Mouse (Mus musculus): ENCODE measurements around the gene Ltbp1. TPM values are rescaled to one million over a fixed set of nuclear protein-coding genes. Genes with fewer than 3 reads are reported as not detected.

The Ltbp1 gene
- polyA plus RNA-seq, 1 experiment from 2014 or later = 40.2 TPM

GRCm38 (mm10) chr17:75096727-75097126 lies 91.4 kb downstream of the Ltbp1 start:
- Histone ChIP-seq H3K36me3 (ENCODE audit: insufficient read depth, low read length) (no peaks in the 10 kb centered on the region), H3K9me3 (ENCODE audit: low read length) (no peaks in the 10 kb centered on the region)
- ATAC-seq (ENCODE audit: low FRiP score, low TSS enrichment) = 0 out of 2 replicates have a peak, but pooled peaks have one; percentile 25

GRCm38 (mm10) chr17:75097367-75097766 lies 92.0 kb downstream of the Ltbp1 start:
- no peaks in the 10 kb centered on the region for H3K27me3 ChIP-seq (ENCODE audit: insufficient read depth, low read length)
- ATAC-seq (ENCODE audit: low FRiP score, low TSS enrichment) = no peak
- H3K36me3 ChIP-seq (ENCODE audit: insufficient read depth, low read length) = no peaks in the 10 kb centered on the region
- no peak overlapping the region for H3K4me2 ChIP-seq (replicated peaks; ENCODE audit: low read depth, low read length)
- no peak overlapping the region for H3K4me3 ChIP-seq (ENCODE audit: low read length)
- 77% methylated on average over 3 of the region's 3 CpGs for WGBS
- H3K9me3 ChIP-seq (ENCODE audit: low read length) = no peaks in the 10 kb centered on the region
- no peak overlapping the region for H3K9ac ChIP-seq (replicated peaks; ENCODE audit: low read length)
- peaks cover 22% of the 10 kb centered on the region for H3K4me1 ChIP-seq (ENCODE audit: insufficient read depth, low read length)
- 0 out of 2 replicates have a peak overlapping the region, but pooled peaks have one; percentile 1 for H3K27ac ChIP-seq (ENCODE audit: low read length)

More at GRCm38 (mm10) chr17:75096727-75097126, 91.4 kb downstream of the Ltbp1 start:
- Histone ChIP-seq H3K4me1 (ENCODE audit: insufficient read depth, low read length) (peaks cover 18% of the 10 kb centered on the region), H3K9ac (replicated peaks; ENCODE audit: low read length) (no peak overlapping the region), H3K27ac (ENCODE audit: low read length) (no peak overlapping the region), H3K4me3 (ENCODE audit: low read length) (no peak overlapping the region), H3K27me3 (ENCODE audit: insufficient read depth, low read length) (no peaks in the 10 kb centered on the region), H3K4me2 (replicated peaks; ENCODE audit: low read depth, low read length) (no peak overlapping the region)
- WGBS = 62% methylated on average over 7 of the region's 7 CpGs

GRCm38 (mm10) chr17:75101215-75101614 lies 95.8 kb downstream of the Ltbp1 start:
- 36% methylated on average over 4 of the region's 4 CpGs for WGBS
- no peak overlapping the region for H3K4me3 ChIP-seq (ENCODE audit: low read length)
- H3K4me1 ChIP-seq (ENCODE audit: insufficient read depth, low read length) = peaks cover 24% of the 10 kb centered on the region
- ATAC-seq (ENCODE audit: low FRiP score, low TSS enrichment) = peak; percentile 85
- no peaks in the 10 kb centered on the region for H3K9me3 ChIP-seq (ENCODE audit: low read length)
- H3K36me3 ChIP-seq (ENCODE audit: insufficient read depth, low read length) = no peaks in the 10 kb centered on the region
- H3K27me3 ChIP-seq (ENCODE audit: insufficient read depth, low read length) = no peaks in the 10 kb centered on the region
- peak overlapping the region; percentile 54 for H3K27ac ChIP-seq (ENCODE audit: low read length)
- H3K9ac ChIP-seq (replicated peaks; ENCODE audit: low read length) = no peak overlapping the region
- H3K4me2 ChIP-seq (replicated peaks; ENCODE audit: low read depth, low read length) = no peak overlapping the region

GRCm38 (mm10) chr17:75101994-75102393 lies 96.6 kb downstream of the Ltbp1 start:
- Histone ChIP-seq H3K36me3 (ENCODE audit: insufficient read depth, low read length) (no peaks in the 10 kb centered on the region), H3K27me3 (ENCODE audit: insufficient read depth, low read length) (no peaks in the 10 kb centered on the region), H3K4me3 (ENCODE audit: low read length) (no peak overlapping the region), H3K4me1 (ENCODE audit: insufficient read depth, low read length) (peaks cover 24% of the 10 kb centered on the region), H3K9ac (replicated peaks; ENCODE audit: low read length) (no peak overlapping the region), H3K27ac (ENCODE audit: low read length) (peak overlapping the region; percentile 49; the same call in 1 of the 2 replicates), H3K4me2 (replicated peaks; ENCODE audit: low read depth, low read length) (no peak overlapping the region), H3K9me3 (ENCODE audit: low read length) (no peaks in the 10 kb centered on the region)
- WGBS = 83% methylated on average over 8 of the region's 8 CpGs
- no peak for ATAC-seq (ENCODE audit: low FRiP score, low TSS enrichment)

- no peak overlapping the region for H3K4me2 ChIP-seq (replicated peaks; ENCODE audit: low read depth, low read length)
Observed at GRCm38 (mm10) chr17:75107412-75107811, 102.0 kb downstream of the Ltbp1 start.

GRCm38 (mm10) chr17:75107879-75108278 lies 102.5 kb downstream of the Ltbp1 start:
- Histone ChIP-seq H3K27me3 (ENCODE audit: insufficient read depth, low read length) (no peaks in the 10 kb centered on the region), H3K4me1 (ENCODE audit: insufficient read depth, low read length) (peaks cover 13% of the 10 kb centered on the region), H3K4me3 (ENCODE audit: low read length) (no peak overlapping the region), H3K9me3 (ENCODE audit: low read length) (no peaks in the 10 kb centered on the region), H3K27ac (ENCODE audit: low read length) (no peak overlapping the region), H3K36me3 (ENCODE audit: insufficient read depth, low read length) (no peaks in the 10 kb centered on the region), H3K9ac (replicated peaks; ENCODE audit: low read length) (no peak overlapping the region), H3K4me2 (replicated peaks; ENCODE audit: low read depth, low read length) (no peak overlapping the region)
- 22% methylated on average over 5 of the region's 5 CpGs for WGBS
- ATAC-seq (ENCODE audit: low FRiP score, low TSS enrichment) = peak; percentile 86

More at GRCm38 (mm10) chr17:75107412-75107811, 102.0 kb downstream of the Ltbp1 start:
- ATAC-seq (ENCODE audit: low FRiP score, low TSS enrichment) = no peak; the same call in 1 of the 2 replicates
- 35% methylated on average over 7 of the region's 7 CpGs for WGBS
- H3K27ac ChIP-seq (ENCODE audit: low read length) = 0 out of 2 replicates have a peak overlapping the region, but pooled peaks have one; percentile 62
- no peaks in the 10 kb centered on the region for H3K27me3 ChIP-seq (ENCODE audit: insufficient read depth, low read length)
- H3K4me3 ChIP-seq (ENCODE audit: low read length) = no peak overlapping the region
- no peak overlapping the region for H3K9ac ChIP-seq (replicated peaks; ENCODE audit: low read length)
- H3K4me1 ChIP-seq (ENCODE audit: insufficient read depth, low read length) = peaks cover 10% of the 10 kb centered on the region
- no peaks in the 10 kb centered on the region for H3K36me3 ChIP-seq (ENCODE audit: insufficient read depth, low read length)
- H3K9me3 ChIP-seq (ENCODE audit: low read length) = no peaks in the 10 kb centered on the region

- no peak for ATAC-seq (ENCODE audit: low FRiP score, low TSS enrichment)
- WGBS = 54% methylated on average over 5 of the region's 5 CpGs
- H3K27ac ChIP-seq (ENCODE audit: low read length) = peak overlapping the region; percentile 16; the same call in 1 of the 2 replicates
Observed at GRCm38 (mm10) chr17:75109081-75109716, 103.8 kb downstream of the Ltbp1 start.

GRCm38 (mm10) chr17:75110252-75111205 lies 105.2 kb downstream of the Ltbp1 start:
- ATAC-seq (ENCODE audit: low FRiP score, low TSS enrichment) = no peak
- H3K4me2 ChIP-seq (replicated peaks; ENCODE audit: low read depth, low read length) = no peak overlapping the region
- no peaks in the 10 kb centered on the region for H3K9me3 ChIP-seq (ENCODE audit: low read length)
- 0 out of 2 replicates have a peak overlapping the region, but pooled peaks have one; percentile 12 for H3K27ac ChIP-seq (ENCODE audit: low read length)
- H3K4me1 ChIP-seq (ENCODE audit: insufficient read depth, low read length) = peaks cover 15% of the 10 kb centered on the region
- no peak overlapping the region for H3K9ac ChIP-seq (replicated peaks; ENCODE audit: low read length)
- 59% methylated on average over 16 of the region's 16 CpGs for WGBS
- no peak overlapping the region for H3K4me3 ChIP-seq (ENCODE audit: low read length)
- H3K36me3 ChIP-seq (ENCODE audit: insufficient read depth, low read length) = no peaks in the 10 kb centered on the region
- no peaks in the 10 kb centered on the region for H3K27me3 ChIP-seq (ENCODE audit: insufficient read depth, low read length)

More at GRCm38 (mm10) chr17:75109081-75109716, 103.8 kb downstream of the Ltbp1 start:
- Histone ChIP-seq H3K9me3 (ENCODE audit: low read length) (no peaks in the 10 kb centered on the region), H3K36me3 (ENCODE audit: insufficient read depth, low read length) (no peaks in the 10 kb centered on the region), H3K4me3 (ENCODE audit: low read length) (no peak overlapping the region), H3K27me3 (ENCODE audit: insufficient read depth, low read length) (no peaks in the 10 kb centered on the region), H3K9ac (replicated peaks; ENCODE audit: low read length) (no peak overlapping the region), H3K4me1 (ENCODE audit: insufficient read depth, low read length) (peaks cover 13% of the 10 kb centered on the region), H3K4me2 (replicated peaks; ENCODE audit: low read depth, low read length) (no peak overlapping the region)

GRCm38 (mm10) chr17:75115594-75115993 lies 110.2 kb downstream of the Ltbp1 start:
- no peaks in the 10 kb centered on the region for H3K27me3 ChIP-seq (ENCODE audit: insufficient read depth, low read length)
- no peak overlapping the region for H3K4me3 ChIP-seq (ENCODE audit: low read length)
- no peak overlapping the region; the same call in 1 of the 2 replicates for H3K27ac ChIP-seq (ENCODE audit: low read length)
- H3K4me1 ChIP-seq (ENCODE audit: insufficient read depth, low read length) = peaks cover 29% of the 10 kb centered on the region
- 25% methylated on average over 8 of the region's 8 CpGs for WGBS
- no peak overlapping the region for H3K9ac ChIP-seq (replicated peaks; ENCODE audit: low read length)
- H3K9me3 ChIP-seq (ENCODE audit: low read length) = no peaks in the 10 kb centered on the region
- no peak for ATAC-seq (ENCODE audit: low FRiP score, low TSS enrichment)
- no peak overlapping the region for H3K4me2 ChIP-seq (replicated peaks; ENCODE audit: low read depth, low read length)
- H3K36me3 ChIP-seq (ENCODE audit: insufficient read depth, low read length) = no peaks in the 10 kb centered on the region

All from kidney, embryonic 16.5 days (tissue).